Mouse (Mus musculus) midbrain, embryonic 11.5 days (tissue): ENCODE data around the gene Cxadr. TPM values are rescaled to one million over a fixed set of nuclear protein-coding genes. Genes with fewer than 3 reads are reported as not detected.

ENCODE experiments used
- ATAC-seq: fragments of 200-750 bp; cut with Nextera tagmentation; 2 replicates; pipeline ENCODE4 v1.8.0; 2017; ENCODE audit warnings: moderate TSS enrichment, moderate library complexity; ENCODE audit not compliant: low FRiP score
- DNase-seq: peaks from one replicate; pipeline ENCODE4 v3.0.0; 2015; ENCODE audit warnings: low spot score; ENCODE audit errors: missing footprints
- H3K27ac ChIP-seq: fragments of 300-500 bp; sonication (generic); 2 replicates; pipeline ENCODE4 v1.5.1; 2014; ENCODE audit warnings: low read depth, low read length
- H3K27me3 ChIP-seq: fragments of 300-500 bp; sonication (generic); 2 replicates; pipeline ENCODE4 v1.6.1; 2014; ENCODE audit warnings: mild to moderate bottlenecking, low read length, moderate library complexity, mixed read lengths; ENCODE audit not compliant: control insufficient read depth, insufficient read depth
- H3K36me3 ChIP-seq: fragments of 300-500 bp; sonication (generic); 2 replicates; pipeline ENCODE4 v1.6.1; 2014; ENCODE audit warnings: mild to moderate bottlenecking, low read length, moderate library complexity, mixed read lengths; ENCODE audit not compliant: control insufficient read depth, insufficient read depth
- H3K4me1 ChIP-seq: fragments of 300-500 bp; sonication (generic); 2 replicates; pipeline ENCODE4 v1.6.1; 2014; ENCODE audit warnings: low read length; ENCODE audit not compliant: control insufficient read depth, insufficient read depth
- H3K4me2 ChIP-seq: fragments of 300-500 bp; sonication (generic); 2 replicates; pipeline ENCODE4 v1.6.1; 2014; ENCODE audit warnings: mild to moderate bottlenecking, moderate library complexity
- H3K4me3 ChIP-seq: fragments of 300-500 bp; sonication (generic); 2 replicates; pipeline ENCODE4 v1.5.1; 2014; ENCODE audit warnings: low read depth, low read length
- H3K9ac ChIP-seq: fragments of 300-500 bp; sonication (generic); 2 replicates; pipeline ENCODE4 v1.6.1; 2014; ENCODE audit warnings: low read length
- H3K9me3 ChIP-seq: fragments of 300-500 bp; sonication (generic); 2 replicates; pipeline ENCODE4 v1.6.1; 2016; ENCODE audit warnings: low read length; ENCODE audit not compliant: control insufficient read depth
- WGBS: fragments of 180-500 bp; shearing (Covaris S2); extraction: QIAGEN DNeasy Blood & Tissue Kit; methylation state at CpG from one replicate; pipeline ENCODE4 v1.1.7; 2014; 5-methylcytosine and 5-hydroxymethylcytosine counted together
- polyA plus RNA-seq: library from polyadenylated mRNA; unstranded; fragments of >200 nt; fragmentation: Nextera tagmentation; extraction: Ambion mirVana; gene quantifications from 2 replicates; pipeline ENCODE4 v1.2.1, GENCODE M21; 2014

Cxadr gene
- 69.0 and 76.4 TPM in 2 replicates for polyA plus RNA-seq

GRCm38 (mm10) chr16:78301183-78301830 is at the start of gene Cxadr:
TSS of gene Cxadr (plus strand) at chr16:78301489.
- WGBS: under 1% methylated on average over 34 of the region's 34 CpGs

GRCm38 (mm10) chr16:78258989-78259388 is 42.3 kb upstream of the Cxadr start:
- H3K27me3 ChIP-seq: no peaks in the 10 kb centered on the region
- H3K4me1 ChIP-seq: no peaks in the 10 kb centered on the region
- ATAC-seq: no peak
- H3K4me2 ChIP-seq: no peak overlapping the region
- 85% methylated on average over 4 of the region's 4 CpGs for WGBS
- H3K36me3 ChIP-seq: no peaks in the 10 kb centered on the region
- H3K27ac ChIP-seq: no peak overlapping the region
- no peaks in the 10 kb centered on the region for H3K9me3 ChIP-seq
- H3K4me3 ChIP-seq: no peak overlapping the region
- H3K9ac ChIP-seq: no peak overlapping the region
- no peak for DNase-seq

More at GRCm38 (mm10) chr16:78301183-78301830, at the start of gene Cxadr:
- Histone ChIP-seq H3K27me3 (no peaks in the 10 kb centered on the region), H3K36me3 (no peaks in the 10 kb centered on the region), H3K4me2 (peak within 1 kb of the TSS; percentile 72), H3K9me3 (no peaks in the 10 kb centered on the region), H3K4me3 (peak within 1 kb of the TSS; percentile 89), H3K4me1 (peaks cover 10% of the 10 kb centered on the region), H3K27ac (peak within 1 kb of the TSS; percentile 80), H3K9ac (peak within 1 kb of the TSS; percentile 90)
- DNase-seq (peak; percentile 98), ATAC-seq (peak; percentile 97)

- no peak overlapping the region for H3K4me3 ChIP-seq
- H3K4me1 ChIP-seq: peaks cover 5% of the 10 kb centered on the region
- no peaks in the 10 kb centered on the region for H3K27me3 ChIP-seq
- H3K4me2 ChIP-seq: no peak overlapping the region
- no peak overlapping the region for H3K9ac ChIP-seq
- no peak for ATAC-seq
- DNase-seq: no peak
- 81% methylated on average over 10 of the region's 10 CpGs for whole genome bisulfite sequencing
- no peaks in the 10 kb centered on the region for H3K9me3 ChIP-seq
- no peak overlapping the region for H3K27ac ChIP-seq
- no peaks in the 10 kb centered on the region for H3K36me3 ChIP-seq
Observed at GRCm38 (mm10) chr16:78260070-78260879, 41.0 kb upstream of the Cxadr start.

GRCm38 (mm10) chr16:78261520-78261919 is 39.8 kb upstream of the Cxadr start:
- no peaks in the 10 kb centered on the region for H3K36me3 ChIP-seq
- no peak for DNase-seq
- no peak overlapping the region for H3K4me3 ChIP-seq
- WGBS: 89% methylated on average over 3 of the region's 3 CpGs
- H3K4me2 ChIP-seq: no peak overlapping the region
- H3K27me3 ChIP-seq: no peaks in the 10 kb centered on the region
- no peak overlapping the region for H3K9ac ChIP-seq
- peaks cover 10% of the 10 kb centered on the region for H3K4me1 ChIP-seq
- no peak for ATAC-seq
- H3K27ac ChIP-seq: no peak overlapping the region
- H3K9me3 ChIP-seq: no peaks in the 10 kb centered on the region

- H3K36me3 ChIP-seq: no peaks in the 10 kb centered on the region
- peak overlapping the region; percentile 33 for H3K4me3 ChIP-seq
- no peaks in the 10 kb centered on the region for H3K9me3 ChIP-seq
- H3K4me1 ChIP-seq: peaks cover 10% of the 10 kb centered on the region
- peak overlapping the region; percentile 50; the same call in 1 of the 2 replicates for H3K27ac ChIP-seq
- ATAC-seq (peak; percentile 27; the same call in 1 of the 2 replicates), DNase-seq (peak; percentile 92)
- H3K9ac ChIP-seq: peak overlapping the region; percentile 48
- H3K4me2 ChIP-seq: peak overlapping the region; percentile 72
- WGBS: 13% methylated on average over 16 of the region's 16 CpGs
- H3K27me3 ChIP-seq: no peaks in the 10 kb centered on the region
Observed at GRCm38 (mm10) chr16:78264442-78265150, 36.7 kb upstream of the Cxadr start.

GRCm38 (mm10) chr16:78265151-78265590 is 36.1 kb upstream of the Cxadr start:
- no peak overlapping the region for H3K27ac ChIP-seq
- ATAC-seq (peak; percentile 85), DNase-seq (peak; percentile 89)
- H3K9ac ChIP-seq: peak overlapping the region; percentile 48
- WGBS: under 1% methylated on average over 7 of the region's 7 CpGs
- peak overlapping the region; percentile 33 for H3K4me3 ChIP-seq
- no peaks in the 10 kb centered on the region for H3K9me3 ChIP-seq
- H3K4me1 ChIP-seq: peaks cover 10% of the 10 kb centered on the region
- no peaks in the 10 kb centered on the region for H3K27me3 ChIP-seq
- no peaks in the 10 kb centered on the region for H3K36me3 ChIP-seq
- H3K4me2 ChIP-seq: peak overlapping the region; percentile 72

- Histone ChIP-seq H3K27ac (no peak overlapping the region), H3K36me3 (no peaks in the 10 kb centered on the region), H3K4me1 (peaks cover 10% of the 10 kb centered on the region), H3K9ac (no peak overlapping the region), H3K27me3 (no peaks in the 10 kb centered on the region), H3K9me3 (no peaks in the 10 kb centered on the region), H3K4me3 (no peak overlapping the region), H3K4me2 (no peak overlapping the region)
- 41% methylated on average over 11 of the region's 11 CpGs for WGBS
- DNase-seq (no peak), ATAC-seq (no peak)
Observed at GRCm38 (mm10) chr16:78265826-78266225, 35.5 kb upstream of the Cxadr start.

GRCm38 (mm10) chr16:78267453-78267852 is 33.8 kb upstream of the Cxadr start:
- H3K36me3 ChIP-seq: no peaks in the 10 kb centered on the region
- no peak overlapping the region for H3K4me2 ChIP-seq
- peaks cover 10% of the 10 kb centered on the region for H3K4me1 ChIP-seq
- H3K9ac ChIP-seq: no peak overlapping the region
- ATAC-seq (no peak), DNase-seq (no peak)
- H3K27ac ChIP-seq: no peak overlapping the region
- H3K27me3 ChIP-seq: no peaks in the 10 kb centered on the region
- H3K4me3 ChIP-seq: no peak overlapping the region
- no peaks in the 10 kb centered on the region for H3K9me3 ChIP-seq
